Mouse (Mus musculus): ENCODE measurements at regions not wholly inside any gene's neighbourhood (a gene's known extent, or its start where the extent isn't known, plus 50 kb on each side); places are given as distances from the start of the nearest gene placed in this dataset.

GRCm38 (mm10) chr7:37392604-37393003 is 380.8 kb downstream of the Zfp536 start:
- DNase-seq = peak; percentile 81

DNA sequence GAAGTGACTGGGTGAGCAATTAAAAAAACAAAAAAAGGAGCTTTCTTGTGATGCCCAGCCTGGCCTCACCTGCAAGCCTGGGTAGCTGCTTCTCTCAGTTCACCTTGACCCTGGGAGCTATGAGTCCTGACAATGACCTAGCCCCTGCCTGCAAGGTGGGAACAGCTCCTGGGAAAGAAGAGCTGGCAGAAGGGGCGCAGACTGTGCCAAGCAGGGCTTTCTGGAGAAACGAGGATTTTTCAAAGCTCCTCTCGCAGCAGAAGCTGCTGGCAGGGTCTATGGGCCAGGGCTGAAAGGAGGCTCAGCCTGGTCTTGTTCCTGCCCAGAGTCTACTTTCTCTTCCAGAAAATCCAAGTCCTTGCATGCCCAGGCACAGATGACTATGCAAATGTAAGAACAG is 380.4 kb downstream of the Zfp536 start:
- no peak for DNase-seq

DNA sequence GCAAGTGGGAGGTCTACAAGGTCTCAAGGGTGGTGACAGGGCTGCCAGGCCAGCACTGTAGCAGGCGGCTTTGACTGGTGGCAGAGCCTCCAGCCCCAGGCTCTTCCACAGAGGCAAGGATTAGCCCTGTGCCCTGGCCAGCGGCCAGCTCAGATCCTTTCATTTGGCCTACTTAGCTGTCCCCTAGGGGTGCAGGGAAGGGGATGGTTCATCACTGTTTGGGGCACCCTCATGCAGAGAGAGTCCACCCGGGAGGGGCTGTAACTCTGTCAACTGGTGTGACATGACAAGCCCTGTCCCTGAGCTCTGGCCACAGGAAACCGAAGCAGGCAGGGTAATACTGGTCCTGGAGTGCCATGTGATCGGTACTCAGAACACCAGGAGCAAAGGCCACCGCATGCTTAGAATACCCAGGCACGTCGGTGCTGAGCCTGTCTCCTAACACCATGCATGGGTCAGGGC is 378.4 kb downstream of the Zfp536 start:
- DNase-seq = peak; percentile 67

DNA sequence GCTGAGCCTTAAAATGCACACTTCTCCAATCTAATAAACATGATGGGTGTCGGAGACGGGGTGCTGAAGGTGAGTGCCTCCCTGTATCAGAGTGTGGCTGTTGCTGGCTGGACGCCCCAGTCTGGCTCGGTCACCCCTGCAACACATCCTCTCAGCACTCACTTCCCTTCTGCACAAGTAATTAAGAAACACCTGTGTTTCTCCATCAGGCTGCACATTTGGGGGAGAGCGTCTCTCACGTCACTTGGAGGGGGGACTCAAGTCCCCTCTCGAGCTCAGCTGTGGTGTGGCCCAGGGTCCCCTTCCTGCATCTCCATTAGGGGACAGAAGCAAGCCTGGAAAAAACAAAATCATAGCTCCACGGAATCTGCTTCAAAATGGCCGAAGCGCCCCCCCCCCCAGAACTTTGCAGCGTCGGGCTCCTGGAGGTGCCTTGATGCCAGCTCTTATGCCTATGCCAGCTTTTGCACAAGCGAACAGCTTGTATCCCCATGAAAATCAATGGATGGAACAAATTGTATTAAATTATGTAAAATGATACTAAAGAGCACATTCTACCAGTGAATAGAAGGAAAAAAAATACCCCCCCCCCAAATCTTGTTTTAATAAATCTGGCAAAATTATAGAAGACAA is 377.4 kb downstream of the Zfp536 start:
- DNase-seq = no peak

GRCm38 (mm10) chr7:37403483-37403882 is 370.0 kb downstream of the Zfp536 start:
- DNase-seq = no peak

DNA sequence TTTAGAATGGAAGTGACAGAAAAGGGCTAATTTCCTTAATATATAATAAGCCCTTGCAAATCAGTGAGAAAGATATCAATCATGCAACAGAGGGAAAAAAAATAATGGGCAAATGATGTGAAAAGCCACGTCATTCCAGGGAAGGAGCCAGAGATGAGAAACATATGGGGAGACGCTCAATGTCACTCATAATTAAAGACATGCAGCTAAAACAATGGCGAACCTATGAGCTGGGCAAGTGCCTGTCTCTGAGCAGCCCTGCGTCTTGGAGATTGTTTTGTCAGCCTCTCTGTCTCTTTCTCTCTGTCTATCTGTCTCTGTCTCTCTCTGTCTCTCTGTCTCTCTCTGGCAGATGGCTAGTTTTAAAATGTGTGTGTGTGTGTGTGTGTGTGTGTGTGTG is 360.1 kb downstream of the Zfp536 start:
- DNase-seq = no peak

- DNase-seq = no peak
Observed at GRCm38 (mm10) chr7:37421704-37422103, 351.7 kb downstream of the Zfp536 start.
